Mouse (Mus musculus) stomach, postnatal 0 days (tissue): Measurements from ENCODE around the gene Usp48.

Experiments used
- CTCF ChIP-seq: IDR thresholded peaks from 2 replicates; pipeline ENCODE4 v1.5.1; 2016; ENCODE audit warnings: antibody characterized with exemption, low read depth, mild to moderate bottlenecking, moderate library complexity
- EP300 ChIP-seq: optimal IDR thresholded peaks from 2 replicates; pipeline ENCODE3; 2016; ENCODE audit warnings: antibody characterized with exemption

DNA sequence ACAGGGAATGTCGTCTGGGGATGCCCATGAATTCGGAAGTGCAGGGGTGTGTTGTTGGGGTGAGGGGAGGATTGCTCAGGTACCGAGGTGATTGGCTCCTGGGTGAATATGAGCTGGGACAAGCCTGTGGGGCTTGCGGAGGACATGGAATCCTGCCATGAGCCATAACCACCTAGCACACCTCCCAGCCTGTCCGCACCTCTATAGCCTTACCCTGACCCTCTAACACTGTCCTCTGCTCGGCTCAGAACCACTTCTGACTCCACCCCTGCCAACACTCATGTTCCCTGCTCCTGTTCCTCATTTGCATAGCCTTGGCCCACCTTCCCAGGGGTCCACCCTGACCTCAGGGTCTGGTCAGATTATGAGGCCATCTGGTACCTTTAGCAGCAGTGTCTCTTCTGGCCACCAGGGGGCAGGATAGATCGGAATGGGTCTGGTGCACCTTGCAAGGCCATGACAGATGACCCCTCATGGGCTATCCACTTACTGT is 89.5 kb downstream of the Usp48 start:
- TF ChIP-seq CTCF (peak; percentile 88), EP300 (no peak)
